Mouse (Mus musculus) CH12.LX (cell line): ENCODE results near the gene Stx5a. TPM values are rescaled to one million over a fixed set of nuclear protein-coding genes. Genes with fewer than 3 reads are reported as not detected.

Source experiments
- DNase-seq: peaks from one replicate; pipeline ENCODE4 v3.0.0-alpha.2; 2013; ENCODE audit errors: extremely low read depth
- H3K27ac ChIP-seq: 2 replicates; pipeline ENCODE4 v1.5.1; 2012; ENCODE audit warnings: low read depth, mild to moderate bottlenecking, control low read depth, moderate library complexity; ENCODE audit not compliant: insufficient read depth
- H3K27me3 ChIP-seq: replicated peaks from 2 replicates; pipeline ENCODE3; 2012; ENCODE audit warnings: inconsistent platforms
- H3K36me3 ChIP-seq, 2 experiments: replicated peaks in 1 of 2; 2 replicates each; pipeline versions ENCODE3 to v1.6.1; 2012; ENCODE audit warnings: inconsistent platforms in 1 of 2, low read length in 1 of 2, mild to moderate bottlenecking in 1 of 2, mixed read lengths in 1 of 2, moderate library complexity in 1 of 2; ENCODE audit not compliant: control insufficient read depth in 1 of 2, insufficient read depth in 1 of 2
- H3K4me1 ChIP-seq, 2 experiments: 2 replicates each; pipeline ENCODE4 v1.6.1; 2012; ENCODE audit warnings: inconsistent platforms in 1 of 2, moderate library complexity in 1 of 2; ENCODE audit not compliant: insufficient read depth in 2 of 2, control insufficient read depth in 1 of 2
- H3K4me2 ChIP-seq: 2 replicates; pipeline ENCODE4 v1.6.1; 2012; ENCODE audit warnings: low read depth, mild to moderate bottlenecking, control low read depth; ENCODE audit not compliant: poor library complexity, insufficient read depth, severe bottlenecking
- H3K4me3 ChIP-seq, 3 experiments: fragments of 150-350 bp in 1 of 3; sonication (generic) in 1 of 3; replicated peaks in 1 of 3; 2 replicates each; pipeline versions ENCODE3 to v1.5.1; 2011 to 2012; ENCODE audit warnings: low read depth in 2 of 3, low read length in 2 of 3, mild to moderate bottlenecking in 2 of 3, moderate library complexity in 2 of 3, control low read depth in 1 of 3, improper control_type of control experiment in 1 of 3, inconsistent platforms in 1 of 3, mixed read lengths in 1 of 3; ENCODE audit not compliant: poor library complexity in 1 of 3
- H3K79me2 ChIP-seq: replicated peaks from 2 replicates; pipeline ENCODE4 v1.6.1; 2012; ENCODE audit warnings: mild to moderate bottlenecking, moderate library complexity; ENCODE audit not compliant: control insufficient read depth, poor library complexity, insufficient read depth, severe bottlenecking; ENCODE audit errors: extremely low read depth
- H3K9ac ChIP-seq: 2 replicates; pipeline ENCODE4 v1.6.1; 2012; ENCODE audit warnings: low read depth, mild to moderate bottlenecking, control low read depth, moderate library complexity; ENCODE audit not compliant: insufficient read depth
- H3K9me3 ChIP-seq: replicated peaks from 2 replicates; pipeline ENCODE3; 2012; ENCODE audit warnings: low read length, inconsistent platforms, mixed read lengths
- BHLHE40 ChIP-seq: IDR thresholded peaks from 2 replicates; pipeline ENCODE4 v1.6.1; 2011; ENCODE audit warnings: mild to moderate bottlenecking, low read depth, low read length, improper control_type of control experiment
- CHD1 ChIP-seq: IDR thresholded peaks from 2 replicates; pipeline ENCODE4 v1.6.1; 2012; ENCODE audit warnings: low read depth, low read length, improper control_type of control experiment, inconsistent platforms
- CHD2 ChIP-seq: IDR thresholded peaks from 2 replicates; pipeline ENCODE4 v1.6.1; 2011; ENCODE audit warnings: low read length, improper control_type of control experiment
- CTCF ChIP-seq, 2 experiments: IDR thresholded peaks in 1 of 2; conservative IDR thresholded peaks in 1 of 2; 2 replicates each; pipeline ENCODE4 v1.5.1; 2011 to 2012; ENCODE audit warnings: low read depth in 2 of 2, low read length in 2 of 2, improper control_type of control experiment in 1 of 2, inconsistent platforms in 1 of 2, mild to moderate bottlenecking in 1 of 2, moderate library complexity in 1 of 2
- E2F4 ChIP-seq: IDR thresholded peaks from 2 replicates; pipeline ENCODE4 v1.6.1; 2011; ENCODE audit warnings: low read depth, low read length, improper control_type of control experiment; ENCODE audit not compliant: insufficient replicate concordance
- ELF1 ChIP-seq: IDR thresholded peaks from 2 replicates; pipeline ENCODE4 v1.6.1; 2014; ENCODE audit warnings: low read depth, mild to moderate bottlenecking, inconsistent platforms, low read length, improper control_type of control experiment
- EP300 ChIP-seq: IDR thresholded peaks from 2 replicates; pipeline ENCODE4 v1.6.1; 2011; ENCODE audit warnings: low read length, improper control_type of control experiment
- ETS1 ChIP-seq: conservative IDR thresholded peaks from 2 replicates; pipeline ENCODE4 v1.6.1; 2012; ENCODE audit warnings: low read depth, mild to moderate bottlenecking, inconsistent platforms, low read length, improper control_type of control experiment, moderate library complexity
- GABPA ChIP-seq: IDR thresholded peaks from 2 replicates; pipeline ENCODE4 v1.6.1; 2012; ENCODE audit warnings: low read depth, low read length, improper control_type of control experiment, inconsistent platforms; ENCODE audit not compliant: insufficient replicate concordance
- HCFC1 ChIP-seq: IDR thresholded peaks from 2 replicates; pipeline ENCODE4 v1.6.1; 2012; ENCODE audit warnings: low read depth, mild to moderate bottlenecking, inconsistent platforms, low read length, improper control_type of control experiment
- IRF4 ChIP-seq: IDR thresholded peaks from 2 replicates; pipeline ENCODE4 v1.6.1; 2014; ENCODE audit warnings: low read depth, mild to moderate bottlenecking, inconsistent platforms, low read length, improper control_type of control experiment
- JUN ChIP-seq: IDR thresholded peaks from 2 replicates; pipeline ENCODE4 v1.6.1; 2011; ENCODE audit warnings: low read depth, mild to moderate bottlenecking, low read length, improper control_type of control experiment, moderate library complexity; ENCODE audit not compliant: insufficient read depth
- JUND ChIP-seq: conservative IDR thresholded peaks from 2 replicates; pipeline ENCODE4 v1.6.1; 2011; ENCODE audit warnings: low read depth, low read length, improper control_type of control experiment
- KAT2A ChIP-seq: IDR thresholded peaks from 2 replicates; pipeline ENCODE4 v1.6.1; 2012; ENCODE audit warnings: low read length, improper control_type of control experiment, inconsistent platforms; ENCODE audit not compliant: insufficient replicate concordance
- MAFK ChIP-seq: IDR thresholded peaks from 2 replicates; pipeline ENCODE4 v1.6.1; 2011; ENCODE audit warnings: low read length, improper control_type of control experiment; ENCODE audit not compliant: insufficient replicate concordance
- MAX ChIP-seq: IDR thresholded peaks from 2 replicates; pipeline ENCODE4 v1.6.1; 2011; ENCODE audit warnings: low read length, improper control_type of control experiment
- MAZ ChIP-seq: IDR thresholded peaks from 2 replicates; pipeline ENCODE4 v1.6.1; 2012; ENCODE audit warnings: low read depth, mild to moderate bottlenecking, inconsistent platforms, low read length, improper control_type of control experiment, moderate library complexity
- MEF2A ChIP-seq: IDR thresholded peaks from 2 replicates; pipeline ENCODE4 v1.6.1; 2014; ENCODE audit warnings: low read depth, mild to moderate bottlenecking, inconsistent platforms, low read length, improper control_type of control experiment, borderline replicate concordance
- MXI1 ChIP-seq: IDR thresholded peaks from 2 replicates; pipeline ENCODE4 v1.6.1; 2011; ENCODE audit warnings: mild to moderate bottlenecking, low read depth, low read length, improper control_type of control experiment
- MYC ChIP-seq: IDR thresholded peaks from 2 replicates; pipeline ENCODE4 v1.6.1; 2011; ENCODE audit warnings: low read depth, mild to moderate bottlenecking, improper control_type of control experiment, low read length
- NELFE ChIP-seq: IDR thresholded peaks from 2 replicates; pipeline ENCODE4 v1.6.1; 2011; ENCODE audit warnings: low read depth, low read length, improper control_type of control experiment
- NRF1 ChIP-seq: IDR thresholded peaks from 2 replicates; pipeline ENCODE4 v1.6.1; 2014; ENCODE audit warnings: low read depth, mild to moderate bottlenecking, inconsistent platforms, low read length, improper control_type of control experiment, moderate library complexity
- PAX5 ChIP-seq: IDR thresholded peaks from 2 replicates; pipeline ENCODE4 v1.6.1; 2012; ENCODE audit warnings: low read length, inconsistent platforms, mixed read lengths
- POLR2A ChIP-seq: IDR thresholded peaks from 2 replicates; pipeline ENCODE4 v1.6.1; 2011; ENCODE audit warnings: low read depth, mild to moderate bottlenecking, improper control_type of control experiment, low read length
- POLR2AphosphoS2 ChIP-seq: IDR thresholded peaks from 2 replicates; pipeline ENCODE4 v1.6.1; 2011; ENCODE audit warnings: low read depth, low read length, improper control_type of control experiment
- RAD21 ChIP-seq: IDR thresholded peaks from 2 replicates; pipeline ENCODE4 v1.6.1; 2011; ENCODE audit warnings: low read depth, mild to moderate bottlenecking, low read length, improper control_type of control experiment, moderate library complexity
- RCOR1 ChIP-seq: conservative IDR thresholded peaks from 2 replicates; pipeline ENCODE4 v1.6.1; 2012; ENCODE audit warnings: low read depth, mild to moderate bottlenecking, inconsistent platforms, low read length, improper control_type of control experiment
- SIN3A ChIP-seq: IDR thresholded peaks from 2 replicates; pipeline ENCODE4 v1.6.1; 2012; ENCODE audit warnings: low read length, improper control_type of control experiment, inconsistent platforms
- SMC3 ChIP-seq: IDR thresholded peaks from 2 replicates; pipeline ENCODE4 v1.6.1; 2011; ENCODE audit warnings: low read depth, low read length, improper control_type of control experiment
- TBP ChIP-seq: conservative IDR thresholded peaks from 2 replicates; pipeline ENCODE4 v1.6.1; 2011; ENCODE audit warnings: low read depth, low read length, improper control_type of control experiment
- TCF12 ChIP-seq: IDR thresholded peaks from 2 replicates; pipeline ENCODE4 v1.6.1; 2014; ENCODE audit warnings: low read depth, mild to moderate bottlenecking, inconsistent platforms, low read length, improper control_type of control experiment
- UBTF ChIP-seq: IDR thresholded peaks from 2 replicates; pipeline ENCODE4 v1.6.1; 2012; ENCODE audit warnings: low read depth, mild to moderate bottlenecking, inconsistent platforms, low read length, improper control_type of control experiment, moderate library complexity
- USF1 ChIP-seq: IDR thresholded peaks from 2 replicates; pipeline ENCODE4 v1.6.1; 2014; ENCODE audit warnings: low read depth, mild to moderate bottlenecking, inconsistent platforms, low read length, improper control_type of control experiment
- USF2 ChIP-seq: conservative IDR thresholded peaks from 2 replicates; pipeline ENCODE4 v1.6.1; 2011; ENCODE audit warnings: low read depth, low read length, improper control_type of control experiment
- ZC3H11A ChIP-seq: IDR thresholded peaks from 2 replicates; pipeline ENCODE4 v1.6.1; 2012; ENCODE audit warnings: low read depth, mild to moderate bottlenecking, inconsistent platforms, low read length, improper control_type of control experiment
- ZKSCAN1 ChIP-seq: IDR thresholded peaks from 2 replicates; pipeline ENCODE4 v1.6.1; 2012; ENCODE audit warnings: low read depth, inconsistent platforms, low read length, improper control_type of control experiment, borderline replicate concordance
- ZMIZ1 ChIP-seq: IDR thresholded peaks from 2 replicates; pipeline ENCODE4 v1.6.1; 2012; ENCODE audit warnings: low read depth, mild to moderate bottlenecking, inconsistent platforms, low read length, improper control_type of control experiment
- ZNF384 ChIP-seq: IDR thresholded peaks from 2 replicates; pipeline ENCODE4 v1.6.1; 2012; ENCODE audit warnings: low read depth, low read length, improper control_type of control experiment, inconsistent platforms
- dilution Hi-C: fragments of 300-500 bp; cut with MboI; formaldehyde crosslinking; loops from 2 replicates; pipeline ENCODE4 v1.14.3; 2020; ENCODE audit warnings: low sequenced_read_pairs; ENCODE audit not compliant: extremely low pct_unique_long_range_greater_than_20kb, extremely low pct_ligation_motif_present
- in situ Hi-C: fragments of 300-500 bp; cut with MboI; formaldehyde crosslinking; loops from 3 replicates; pipeline ENCODE4 v1.14.3; 2019; ENCODE audit warnings: low sequenced_read_pairs, low pct_ligation_motif_present, low pct_unique_long_range_greater_than_20kb, mixed read lengths
- polyA plus RNA-seq: library from polyadenylated mRNA; unstranded; fragments of >175 nt; gene quantifications from 2 replicates; pipeline ENCODE4 v1.2.1, GENCODE M21; 2012; ENCODE audit warnings: low read depth; ENCODE audit not compliant: insufficient read length
- total RNA-seq, 2 experiments: library from RNA; depleted of rRNA; stranded (reverse); fragments of 300-350 nt in 1 of 2; fragments of >200 nt in 1 of 2; gene quantifications; 2 replicates each; pipeline ENCODE4 v1.2.3; 2012 to 2014

The Stx5a gene
- total and polyA plus RNA-seq, 3 experiments = 35.2 to 49.1 (median 48.1) TPM

DNA sequence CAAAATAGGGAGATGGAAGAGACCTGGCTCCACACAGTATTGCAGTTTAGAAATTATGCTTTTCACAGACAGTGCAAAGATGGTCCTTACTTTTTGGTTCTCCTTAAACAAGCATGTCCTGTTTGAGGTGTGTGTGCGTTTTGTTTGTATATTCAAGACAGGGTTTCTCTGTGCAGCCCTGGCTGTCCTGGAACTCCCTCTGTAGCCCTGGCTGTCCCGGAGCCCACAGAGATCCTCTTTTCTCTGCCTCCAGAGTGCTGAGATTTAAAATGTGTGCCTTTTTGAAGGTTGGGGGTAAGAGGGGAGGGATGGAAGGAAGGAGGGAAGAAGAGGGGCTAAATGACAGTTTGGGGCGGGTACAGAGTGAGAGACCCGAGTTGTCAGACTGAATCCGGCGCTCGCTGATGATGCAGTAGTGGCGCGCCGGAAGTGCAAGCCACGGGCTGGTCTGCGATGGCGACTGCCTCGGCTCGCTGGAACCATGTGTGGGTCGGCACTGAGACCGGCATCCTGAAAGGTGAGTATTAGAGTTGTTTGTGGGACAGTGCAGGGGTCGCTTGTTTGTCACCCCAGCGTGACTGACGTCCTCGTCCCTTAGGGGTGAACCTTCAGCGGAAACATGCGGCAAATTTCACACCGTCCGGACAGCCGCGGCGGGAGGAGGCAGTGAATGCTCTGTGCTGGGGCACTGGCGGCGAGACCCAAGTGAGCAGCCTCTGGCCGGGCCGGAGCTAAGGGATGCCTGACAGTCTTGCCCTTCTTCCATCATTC lies 5.6 kb upstream of the Stx5a start, which contains the start of gene Wdr74:
TSS of gene Wdr74 (plus strand) at position 439 of the 771 bp plus-strand sequence.
- Histone ChIP-seq H3K4me3 (peak within 1 kb of the TSS; percentile 68 to 99 (median 99)), H3K36me3 (peaks cover 31 to 37% of the 10 kb centered on the region in 2 experiments), H3K9ac (peak within 1 kb of the TSS; percentile 91), H3K4me1 (peaks cover 4 to 28% of the 10 kb centered on the region in 2 experiments; a peak in 2 of 4 replicates), H3K4me2 (peak within 1 kb of the TSS; percentile 95), H3K79me2 (peaks cover 21% of the 10 kb centered on the region), H3K9me3 (peaks cover 5% of the 10 kb centered on the region), H3K27ac (peak within 1 kb of the TSS; percentile 58), H3K27me3 (no peaks in the 10 kb centered on the region)
- dilution Hi-C loops (no loop called here), in situ Hi-C loops (loop anchor here (25.0 kb wide), 1 partner anchor 377 kb away; no protein-coding TSS in a partner anchor)
- peak; percentile 96 for TF ChIP-seq HCFC1
- peak; percentile 62 for TF ChIP-seq IRF4
- peak; percentile 95 for TF ChIP-seq ZMIZ1
- TF ChIP-seq GABPA = peak; percentile 39; the same call in 1 of the 2 replicates
- peak; percentile 85 for TF ChIP-seq TBP
- no peak for TF ChIP-seq JUN
- TF ChIP-seq ZC3H11A = no peak
- TF ChIP-seq ETS1 = no peak; the same call in 1 of the 2 replicates
- 0 out of 2 replicates have a peak, but pooled peaks have one; percentile 19 for TF ChIP-seq JUND
- peak; percentile 87; the same call in 1 of the 2 replicates for TF ChIP-seq CHD1
- peak; percentile 99 for TF ChIP-seq SIN3A
- peak; percentile 96 for TF ChIP-seq ELF1
- TF ChIP-seq UBTF = no peak
- TF ChIP-seq MEF2A = peak; percentile 67; the same call in 1 of the 2 replicates
- peak; percentile 95 for TF ChIP-seq POLR2A
- TF ChIP-seq MAZ = no peak; the same call in 1 of the 2 replicates
- 0 out of 2 replicates have a peak, but pooled peaks have one; percentile 22 for TF ChIP-seq CHD2
- TF ChIP-seq ZKSCAN1 = no peak
- no peak for TF ChIP-seq E2F4
- TF ChIP-seq PAX5 = no peak
- TF ChIP-seq MXI1 = peak; percentile 99
- TF ChIP-seq TCF12 = peak; percentile 94
- no peak for TF ChIP-seq SMC3
- TF ChIP-seq USF1 = no peak
- TF ChIP-seq NELFE = peak; percentile 98
- no peak for TF ChIP-seq RAD21
- TF ChIP-seq BHLHE40 = no peak; the same call in 1 of the 2 replicates
- TF ChIP-seq EP300 = no peak
- TF ChIP-seq MYC = peak; percentile 97
- no peak for TF ChIP-seq MAFK
- peak; percentile 86; the same call in 1 of the 2 replicates for TF ChIP-seq KAT2A
- TF ChIP-seq CTCF (conservative IDR thresholded peaks at IDR 0.05 in 1 of 2, IDR thresholded peaks at IDR 0.05 in 1 of 2; ENCODE audit: low read depth in 2 of 2, low read length in 2 of 2) = no peak
- TF ChIP-seq MAX = peak; percentile 96
- TF ChIP-seq POLR2AphosphoS2 = peak; percentile 87
- no peak for TF ChIP-seq ZNF384
- TF ChIP-seq NRF1 = peak; percentile 59
- no peak for TF ChIP-seq USF2
- TF ChIP-seq RCOR1 = peak; percentile 41; the same call in 1 of the 2 replicates
- DNase-seq = peak; percentile 88
